Mouse (Mus musculus): ENCODE data around the gene Pp2d1.
"Not testable (repeated sequence)": the region's sequence is repeated elsewhere in the genome, so short reads cannot be mapped to it uniquely, and the experiment has no call there.

DNA sequence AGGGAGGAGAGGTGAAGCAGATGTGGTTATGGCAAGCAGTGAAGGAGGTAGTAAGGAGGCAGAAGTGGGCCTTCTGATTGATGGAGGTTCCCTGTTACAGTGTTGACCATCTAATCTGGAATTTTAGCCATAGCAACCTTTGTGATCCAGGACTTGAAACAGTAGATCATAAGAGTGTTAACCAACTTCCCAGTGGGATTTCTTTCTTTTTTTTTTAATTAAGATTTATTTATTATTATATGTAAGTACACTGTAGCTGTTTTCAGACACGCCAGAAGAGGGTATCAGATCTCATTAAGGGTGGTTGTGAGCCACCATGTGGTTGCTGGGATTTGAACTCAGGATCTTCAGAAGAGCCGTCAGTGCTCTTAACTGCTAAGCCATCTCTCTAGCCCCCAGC lies at the start of gene Pp2d1:
- TF ChIP-seq CTCF (IDR thresholded peaks at IDR 0.05; ENCODE audit: extremely low read depth, insufficient read depth, insufficient read length, insufficient replicate concordance); POLR2A (IDR thresholded peaks at IDR 0.05; ENCODE audit: low read depth, low read length): not testable (repeated sequence)
